Mouse (Mus musculus): Measurements from ENCODE around the gene Stpg2.
"Not testable (repeated sequence)": the region's sequence is repeated elsewhere in the genome, so short reads cannot be mapped to it uniquely, and the experiment has no call there.

Stpg2 gene

GRCm38 (mm10) chr3:139205444-139205998 is at the start of gene Stpg2:
Gene Stpg2 (plus strand): TSS chr3:139205694.
- peak; percentile 94 to 97 for DNase-seq (ENCODE audit: inconsistent age in 2 of 2, low spot score in 1 of 2)

- no peak for DNase-seq (ENCODE audit: inconsistent age in 2 of 2, low spot score in 1 of 2)
Measured at GRCm38 (mm10) chr3:139162146-139162545, 43.3 kb upstream of the Stpg2 start.

GRCm38 (mm10) chr3:139162658-139163057 is 42.8 kb upstream of the Stpg2 start:
- no peak for DNase-seq (ENCODE audit: inconsistent age in 2 of 2, low spot score in 1 of 2)

GRCm38 (mm10) chr3:139168510-139169269 is 36.8 kb upstream of the Stpg2 start:
- DNase-seq (ENCODE audit: inconsistent age in 2 of 2, low spot score in 1 of 2): no peak

GRCm38 (mm10) chr3:139169740-139170139 is 35.8 kb upstream of the Stpg2 start:
- DNase-seq (ENCODE audit: inconsistent age in 2 of 2, low spot score in 1 of 2): no peak

GRCm38 (mm10) chr3:139176936-139177335 is 28.6 kb upstream of the Stpg2 start:
- no peak for DNase-seq (ENCODE audit: inconsistent age in 2 of 2, low spot score in 1 of 2)

GRCm38 (mm10) chr3:139191541-139191940 is 14.0 kb upstream of the Stpg2 start:
- no peak for DNase-seq (ENCODE audit: inconsistent age in 2 of 2, low spot score in 1 of 2)

GRCm38 (mm10) chr3:139193917-139194316 is 11.6 kb upstream of the Stpg2 start:
- no peak for DNase-seq (ENCODE audit: inconsistent age in 2 of 2, low spot score in 1 of 2)

GRCm38 (mm10) chr3:139198412-139198811 is 7.1 kb upstream of the Stpg2 start:
- no peak for DNase-seq (ENCODE audit: inconsistent age in 2 of 2, low spot score in 1 of 2)

- no peak for DNase-seq (ENCODE audit: inconsistent age in 2 of 2, low spot score in 1 of 2)
Measured at GRCm38 (mm10) chr3:139200324-139200723, 5.2 kb upstream of the Stpg2 start.

- DNase-seq (ENCODE audit: inconsistent age in 2 of 2, low spot score in 1 of 2): no peak
Measured at GRCm38 (mm10) chr3:139216945-139217344, 11.5 kb downstream of the Stpg2 start.

GRCm38 (mm10) chr3:139225123-139225522 is 19.6 kb downstream of the Stpg2 start:
- no peak for DNase-seq (ENCODE audit: inconsistent age in 2 of 2, low spot score in 1 of 2)

- peak; percentile 71 to 81 for DNase-seq (ENCODE audit: inconsistent age in 2 of 2, low spot score in 1 of 2)
Measured at GRCm38 (mm10) chr3:139226811-139227210, 21.3 kb downstream of the Stpg2 start.

- DNase-seq (ENCODE audit: inconsistent age in 2 of 2, low spot score in 1 of 2): no peak
Measured at GRCm38 (mm10) chr3:139245219-139245618, 39.7 kb downstream of the Stpg2 start.

- DNase-seq (ENCODE audit: inconsistent age in 2 of 2, low spot score in 1 of 2): peak; percentile 18 to 58
Measured at GRCm38 (mm10) chr3:139246508-139246907, 41.0 kb downstream of the Stpg2 start.

- not testable (repeated sequence) for DNase-seq (ENCODE audit: inconsistent age in 2 of 2, low spot score in 1 of 2)
Measured at GRCm38 (mm10) chr3:139262359-139262758, 56.9 kb downstream of the Stpg2 start.

GRCm38 (mm10) chr3:139297909-139298308 is 92.4 kb downstream of the Stpg2 start:
- DNase-seq (ENCODE audit: inconsistent age in 2 of 2, low spot score in 1 of 2): peak in 1 of 2 experiments; percentile 31

- no peak for DNase-seq (ENCODE audit: inconsistent age in 2 of 2, low spot score in 1 of 2)
Measured at GRCm38 (mm10) chr3:139308078-139308809, 102.8 kb downstream of the Stpg2 start.

- DNase-seq (ENCODE audit: inconsistent age in 2 of 2, low spot score in 1 of 2): no peak
Measured at GRCm38 (mm10) chr3:139311721-139312120, 106.2 kb downstream of the Stpg2 start.

GRCm38 (mm10) chr3:139380494-139380893 is 175.0 kb downstream of the Stpg2 start:
- no peak for DNase-seq (ENCODE audit: inconsistent age in 2 of 2, low spot score in 1 of 2)

GRCm38 (mm10) chr3:139397077-139397865 is 191.8 kb downstream of the Stpg2 start:
- no peak for DNase-seq (ENCODE audit: inconsistent age in 2 of 2, low spot score in 1 of 2)

Measured in adrenal gland, adult (tissue).